Mouse (Mus musculus): Measurements from ENCODE around the gene Gfra4. TPM values are rescaled to one million over a fixed set of nuclear protein-coding genes. Genes with fewer than 3 reads are reported as not detected.

Gene Gfra4
- not detected for polyA plus RNA-seq (2017; shearing (Covaris generic))

GRCm38 (mm10) chr2:131042988-131043387 is at the start of gene Gfra4:
Gfra4 (minus strand) TSS chr2:131043088.

DNA sequence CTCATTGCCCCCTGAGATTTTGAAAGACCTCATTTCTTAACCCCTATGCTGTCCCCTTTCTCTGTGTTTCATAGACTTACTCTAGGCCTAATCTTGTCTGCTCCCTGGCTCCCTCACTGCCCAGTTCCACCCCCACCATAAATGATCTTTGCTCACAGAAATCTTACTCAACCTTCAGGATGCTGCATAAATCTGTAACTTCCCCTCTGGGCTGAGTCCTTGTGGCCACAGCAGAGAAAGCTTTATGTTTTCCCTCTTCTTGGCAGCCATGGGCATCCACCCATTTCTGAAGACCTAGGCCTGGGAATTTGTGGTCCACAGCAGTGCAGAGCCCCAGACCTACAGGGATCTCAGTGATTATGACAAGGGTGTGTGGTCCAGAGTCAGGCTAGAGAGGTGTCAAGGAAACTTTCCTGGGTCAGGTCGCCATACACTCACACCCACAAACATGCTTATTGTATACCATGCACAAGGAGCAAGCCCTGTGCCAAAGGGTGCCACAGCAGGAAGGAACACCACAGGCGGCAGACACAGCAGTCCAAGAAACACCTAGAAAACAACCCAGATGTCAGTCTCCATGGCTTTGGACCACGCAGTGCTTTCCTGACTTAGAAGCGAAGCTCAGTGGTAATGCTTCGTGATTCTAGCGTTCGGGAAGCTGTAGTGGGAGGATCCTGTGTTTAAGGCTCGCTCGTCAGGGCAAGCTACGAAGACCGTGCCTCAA is 43.9 kb upstream of the Gfra4 start, which contains the start of gene Siglec1:
TSS of gene Siglec1 (minus strand) at position 99 of the 724 bp plus-strand sequence.

GRCm38 (mm10) chr2:131063404-131063864 is 20.5 kb upstream of the Gfra4 start, which contains the start of gene Adam33:
Adam33 (minus strand) TSS chr2:131063814.

Other genes with a start within 250 kb of the Gfra4 start
- 11.6 TPM for gene 4930402H24Rik, start 136.7 kb downstream of the Gfra4 start, polyA plus RNA-seq (2017; shearing (Covaris generic))
- gene Atrn, start 136.6 kb downstream of the Gfra4 start, polyA plus RNA-seq (2017; shearing (Covaris generic)), result 3.1 TPM
- gene Adam33, start 20.7 kb upstream of the Gfra4 start, polyA plus RNA-seq (2017; shearing (Covaris generic)), result 0.67 TPM
- 0.40 TPM for gene Siglec1, start 43.7 kb upstream of the Gfra4 start, polyA plus RNA-seq (2017; shearing (Covaris generic))
- gene Hspa12b, start 84.2 kb upstream of the Gfra4 start, polyA plus RNA-seq (2017; shearing (Covaris generic)), result 0.21 TPM
- not detected for gene Gm11037, start 90.4 kb upstream of the Gfra4 start, polyA plus RNA-seq (2017; shearing (Covaris generic))
- gene 1700037H04Rik, start 117.0 kb upstream of the Gfra4 start, polyA plus RNA-seq (2017; shearing (Covaris generic)), result 49.2 TPM
- gene Cenpb, start 137.0 kb upstream of the Gfra4 start, polyA plus RNA-seq (2017; shearing (Covaris generic)), result 2.2 TPM
- gene Cdc25b, start 143.9 kb upstream of the Gfra4 start, polyA plus RNA-seq (2017; shearing (Covaris generic)), result 143 TPM
- not detected for gene Spef1, start 144.2 kb upstream of the Gfra4 start, polyA plus RNA-seq (2017; shearing (Covaris generic))
- 26.5 TPM for gene Ap5s1, start 164.0 kb upstream of the Gfra4 start, polyA plus RNA-seq (2017; shearing (Covaris generic))
- 33.7 TPM for gene Mavs, start 191.0 kb upstream of the Gfra4 start, polyA plus RNA-seq (2017; shearing (Covaris generic))
- 10.8 TPM for gene Pank2, start 219.4 kb upstream of the Gfra4 start, polyA plus RNA-seq (2017; shearing (Covaris generic))

Data from activated CD4-positive, CD25-positive, alpha-beta regulatory T cell, adult 9 weeks (primary cell).